Comparison of ENCODE assay signal across 8 mouse cellular contexts in the genomic region with DNA sequence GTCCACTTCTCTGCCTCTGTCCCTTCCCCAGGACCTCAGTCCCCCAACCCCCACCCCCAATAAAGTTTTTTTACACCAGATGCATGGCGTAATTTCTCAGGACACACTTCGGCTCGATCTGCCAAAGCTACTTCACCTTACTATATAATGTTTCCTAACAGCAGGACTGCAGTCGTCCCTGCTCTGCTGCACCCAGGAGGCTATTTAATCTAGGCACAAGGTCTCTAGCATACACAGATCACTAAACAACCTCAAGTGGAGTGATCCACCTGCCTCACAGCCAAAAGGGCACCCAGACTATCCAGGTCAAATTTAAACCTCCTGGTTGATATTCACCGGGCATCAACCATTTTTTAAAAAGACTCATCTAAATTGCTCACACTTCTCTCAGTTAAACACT. TPM values are rescaled to one million over a fixed set of nuclear protein-coding genes. Genes with fewer than 3 reads are reported as not detected.
DNase-seq lines count a peak whose midpoint lies in the region; ATAC-seq and TF ChIP-seq lines count a peak whose summit lies in the region.

No protein-coding gene starts in this region.

- peaks cover 5% of the 10 kb centered on the region; the same call in 1 of the 2 replicates for H3K79me2 ChIP-seq in CH12.LX (replicated peaks; ENCODE audit: control insufficient read depth, extremely low read depth, insufficient read depth, poor library complexity, severe bottlenecking)

- peak overlapping the region; percentile 79 for H3K4me2 ChIP-seq in CH12.LX (ENCODE audit: insufficient read depth, low read depth, poor library complexity, severe bottlenecking)
- peak overlapping the region; percentile 64 for H3K4me2 ChIP-seq in forebrain, embryonic 11.5 days (ENCODE audit: low read depth, low read length, severe bottlenecking)
- peak overlapping the region; percentile 86 for H3K4me2 ChIP-seq in liver, embryonic 12.5 days

- TF ChIP-seq EP300 in CH12.LX (IDR thresholded peaks at IDR 0.05; ENCODE audit: low read length): no peak

- H3K27ac ChIP-seq in CH12.LX (ENCODE audit: insufficient read depth, low read depth): peak overlapping the region; percentile 93
- H3K27ac ChIP-seq in forebrain, embryonic 11.5 days (ENCODE audit: low read depth, low read length): no peak overlapping the region
- H3K27ac ChIP-seq in liver, embryonic 12.5 days: peak overlapping the region; percentile 95

- in situ Hi-C loops in CH12.LX (cut with MboI; ENCODE audit: low pct_ligation_motif_present, low pct_unique_long_range_greater_than_20kb, low sequenced_read_pairs): no loop called here

- no peak for TF ChIP-seq POLR2A in CH12.LX (IDR thresholded peaks at IDR 0.05; ENCODE audit: low read depth, low read length)

- 0 out of 2 replicates have a peak, but pooled peaks have one; percentile 0 for ATAC-seq in forebrain, embryonic 11.5 days (replicated peaks; ENCODE audit: low FRiP score)
- no peak for ATAC-seq in liver, embryonic 12.5 days

- DNase-seq in heart, adult 11 months: peak; percentile 90
- no peak for DNase-seq in heart, postnatal 4 days
- no peak for DNase-seq in CH12.LX (ENCODE audit: extremely low read depth)
- DNase-seq in forebrain, embryonic 11.5 days (ENCODE audit: low spot score): no peak
- DNase-seq in layer of hippocampus, postnatal 14 days (ENCODE audit: low spot score in 2 of 2): no peak
- DNase-seq in layer of hippocampus, postnatal 25 days (ENCODE audit: extremely low spot score in 1 of 2, low spot score in 1 of 2): no peak
- no peak for DNase-seq in spleen, postnatal 14 days (ENCODE audit: low spot score in 2 of 2)

- H3K4me3 ChIP-seq in CH12.LX (replicated peaks in 1 of 3; ENCODE audit: low read depth in 2 of 3, low read length in 2 of 3, poor library complexity in 1 of 3): peak overlapping the region; percentile 54 to 89 (median 68)
- peak overlapping the region; percentile 38 for H3K4me3 ChIP-seq in forebrain, embryonic 11.5 days (ENCODE audit: low read depth, low read length)
- peak overlapping the region; percentile 66 for H3K4me3 ChIP-seq in liver, embryonic 12.5 days

- no peak for TF ChIP-seq RAD21 in CH12.LX (IDR thresholded peaks at IDR 0.05; ENCODE audit: low read depth, low read length)

- H3K9ac ChIP-seq in CH12.LX (ENCODE audit: insufficient read depth, low read depth): peak overlapping the region; percentile 93
- peak overlapping the region; percentile 56 for H3K9ac ChIP-seq in forebrain, embryonic 11.5 days (ENCODE audit: low read length)
- H3K9ac ChIP-seq in liver, embryonic 12.5 days: peak overlapping the region; percentile 80

- H3K36me3 ChIP-seq in CH12.LX (replicated peaks in 1 of 2; ENCODE audit: control insufficient read depth in 1 of 2, insufficient read depth in 1 of 2, low read length in 1 of 2): peaks cover 10 to 24% of the 10 kb centered on the region in 2 experiments
- no peaks in the 10 kb centered on the region for H3K36me3 ChIP-seq in forebrain, embryonic 11.5 days (ENCODE audit: control insufficient read depth, insufficient read depth, low read length)
- peaks cover 8% of the 10 kb centered on the region; the same call in 1 of the 2 replicates for H3K36me3 ChIP-seq in liver, embryonic 12.5 days

- H3K27me3 ChIP-seq in CH12.LX (replicated peaks): no peaks in the 10 kb centered on the region
- no peaks in the 10 kb centered on the region for H3K27me3 ChIP-seq in forebrain, embryonic 11.5 days (ENCODE audit: control insufficient read depth, insufficient read depth, low read length)
- H3K27me3 ChIP-seq in liver, embryonic 12.5 days (replicated peaks): no peaks in the 10 kb centered on the region

- dilution Hi-C loops in CH12.LX (cut with MboI; ENCODE audit: extremely low pct_ligation_motif_present, extremely low pct_unique_long_range_greater_than_20kb, low sequenced_read_pairs): no loop called here

- H3K9me3 ChIP-seq in CH12.LX (replicated peaks; ENCODE audit: low read length): peaks cover 2% of the 10 kb centered on the region
- H3K9me3 ChIP-seq in forebrain, embryonic 11.5 days (ENCODE audit: control insufficient read depth, low read length): no peaks in the 10 kb centered on the region
- H3K9me3 ChIP-seq in liver, embryonic 12.5 days (replicated peaks): no peaks in the 10 kb centered on the region

- WGBS in forebrain, embryonic 11.5 days: 40% methylated on average over 5 of the region's 5 CpGs
- WGBS in liver, embryonic 12.5 days (ENCODE audit: insufficient replicate concordance): 39% methylated on average over 5 of the region's 5 CpGs

- H3K4me1 ChIP-seq in CH12.LX (ENCODE audit: control insufficient read depth in 1 of 2, insufficient read depth in 2 of 2): peaks cover 26 to 50% of the 10 kb centered on the region in 2 experiments
- peaks cover 3% of the 10 kb centered on the region; the same call in 1 of the 2 replicates for H3K4me1 ChIP-seq in forebrain, embryonic 11.5 days (replicated peaks; ENCODE audit: control insufficient read depth, insufficient read depth, low read length)
- peaks cover 14% of the 10 kb centered on the region for H3K4me1 ChIP-seq in liver, embryonic 12.5 days

- no peak for TF ChIP-seq CTCF in CH12.LX (conservative IDR thresholded peaks at IDR 0.05 in 1 of 2, IDR thresholded peaks at IDR 0.05 in 1 of 2; ENCODE audit: low read depth in 2 of 2, low read length in 2 of 2)

TF ChIP-seq in CH12.LX, 34 proteins besides CTCF, POLR2A, EP300 and RAD21:
- no peak for TF ChIP-seq TCF12 (IDR thresholded peaks at IDR 0.05; ENCODE audit: low read depth, low read length)
TF ChIP-seq in CH12.LX: peak in this region for 0.

RNA-seq across cellular contexts. Expression of gene Zfp119b, which starts 3.6 kb away (rescaled TPM):
- 1 to 10 TPM; 3.3 to 4.0 TPM for total RNA-seq in heart, postnatal 4 days (2021)
- total RNA-seq in CH12.LX (2012; rRNA removed) (6.1 and 6.5 TPM in 2 replicates), CH12.LX (2014; rRNA removed) (13.6 and 18.0 TPM in 2 replicates)
- polyA plus RNA-seq in CH12.LX (2012; ENCODE audit: insufficient read length, low read depth): 3.1 and 3.9 TPM in 2 replicates
- 5.5 and 8.5 TPM in 2 replicates for polyA plus RNA-seq in forebrain, embryonic 11.5 days (2014; fragmentation: Nextera tagmentation; extraction: Ambion mirVana)
- 1.8 and 2.5 TPM in 2 replicates for polyA plus RNA-seq in liver, embryonic 12.5 days (2016; fragmentation: Nextera tagmentation; extraction: Ambion mirVana)
- total RNA-seq in layer of hippocampus, postnatal 14 days (2021): 1 to 10 TPM; 4.1 to 4.9 TPM
- 1 to 10 TPM; 3.1 to 3.4 TPM for total RNA-seq in layer of hippocampus, postnatal 25 days (2021)

RNA-seq across cellular contexts. Expression of gene Ebi3, which starts 6.7 kb away (rescaled TPM):
- under 1 TPM; 0.61 to 0.71 TPM for total RNA-seq in heart, postnatal 4 days (2021)
- total RNA-seq in CH12.LX (2012; rRNA removed) (102 and 207 TPM in 2 replicates), CH12.LX (2014; rRNA removed) (55.0 and 60.3 TPM in 2 replicates)
- 87.6 and 105 TPM in 2 replicates for polyA plus RNA-seq in CH12.LX (2012; ENCODE audit: insufficient read length, low read depth)
- polyA plus RNA-seq in forebrain, embryonic 11.5 days (2014; fragmentation: Nextera tagmentation; extraction: Ambion mirVana): 2.0 and 2.1 TPM in 2 replicates
- polyA plus RNA-seq in liver, embryonic 12.5 days (2016; fragmentation: Nextera tagmentation; extraction: Ambion mirVana): 4.5 and 5.4 TPM in 2 replicates
- total RNA-seq in layer of hippocampus, postnatal 14 days (2021): 1 to 10 TPM; 1.9 TPM
- 1 to 10 TPM; 2.3 to 2.8 TPM for total RNA-seq in layer of hippocampus, postnatal 25 days (2021)

RNA-seq across cellular contexts. Expression of gene Yju2, which starts 13.2 kb away (rescaled TPM):
- 10 to 100 TPM; 14.8 to 14.9 TPM for total RNA-seq in heart, postnatal 4 days (2021)
- total RNA-seq in CH12.LX (2012; rRNA removed): 10.1 and 10.7 TPM in 2 replicates
- total RNA-seq in CH12.LX (2014; rRNA removed): 11.2 and 12.9 TPM in 2 replicates
- 14.4 and 15.8 TPM in 2 replicates for polyA plus RNA-seq in CH12.LX (2012; ENCODE audit: insufficient read length, low read depth)
- 27.4 and 28.2 TPM in 2 replicates for polyA plus RNA-seq in forebrain, embryonic 11.5 days (2014; fragmentation: Nextera tagmentation; extraction: Ambion mirVana)
- 14.6 and 15.6 TPM in 2 replicates for polyA plus RNA-seq in liver, embryonic 12.5 days (2016; fragmentation: Nextera tagmentation; extraction: Ambion mirVana)
- total RNA-seq in layer of hippocampus, postnatal 14 days (2021): 10 to 100 TPM; 15.0 to 16.2 TPM
- 10 to 100 TPM; 16.7 to 16.9 TPM for total RNA-seq in layer of hippocampus, postnatal 25 days (2021)

RNA-seq across cellular contexts. Expression of gene Shd, which starts 24.6 kb away (rescaled TPM):
- 1 to 10 TPM; 3.7 to 4.6 TPM for total RNA-seq in heart, postnatal 4 days (2021)
- total RNA-seq in CH12.LX (2012; rRNA removed) (0.21 and 0.47 TPM in 2 replicates), CH12.LX (2014; rRNA removed) (0.46 TPM in 1 of 2 replicates, not detected in the other)
- polyA plus RNA-seq in CH12.LX (2012; ENCODE audit: insufficient read length, low read depth): 0.85 and 0.87 TPM in 2 replicates
- polyA plus RNA-seq in forebrain, embryonic 11.5 days (2014; fragmentation: Nextera tagmentation; extraction: Ambion mirVana): 65.1 and 77.9 TPM in 2 replicates
- polyA plus RNA-seq in liver, embryonic 12.5 days (2016; fragmentation: Nextera tagmentation; extraction: Ambion mirVana): 0.81 and 0.95 TPM in 2 replicates
- total RNA-seq in layer of hippocampus, postnatal 14 days (2021): 10 to 100 TPM; 38.9 to 44.9 TPM
- 10 to 100 TPM; 24.3 to 29.0 TPM for total RNA-seq in layer of hippocampus, postnatal 25 days (2021)

RNA-seq across cellular contexts. Expression of gene Fsd1, which starts 40.6 kb away (rescaled TPM):
- total RNA-seq in heart, postnatal 4 days (2021): 1 to 10 TPM in 1 of 2 experiments, under 1 TPM in 1; 0.34 to 1.5 TPM
- total RNA-seq in CH12.LX (2012; rRNA removed) (0.21 and 0.50 TPM in 2 replicates), CH12.LX (2014; rRNA removed) (not detected in 2 replicates)
- not detected in 2 replicates for polyA plus RNA-seq in CH12.LX (2012; ENCODE audit: insufficient read length, low read depth)
- polyA plus RNA-seq in forebrain, embryonic 11.5 days (2014; fragmentation: Nextera tagmentation; extraction: Ambion mirVana): 61.9 and 71.1 TPM in 2 replicates
- 1.7 and 2.3 TPM in 2 replicates for polyA plus RNA-seq in liver, embryonic 12.5 days (2016; fragmentation: Nextera tagmentation; extraction: Ambion mirVana)
- total RNA-seq in layer of hippocampus, postnatal 14 days (2021): 10 to 100 TPM; 73.1 to 76.4 TPM
- 10 to 100 TPM; 72.4 to 82.6 TPM for total RNA-seq in layer of hippocampus, postnatal 25 days (2021)

Comparison
In these comparisons a context has a peak if more than half of its experiments do, and no peak if none do; other contexts are left out.
1. RNA of gene Ebi3, which starts 6.7 kb away (total RNA-seq): 55.0 to 207 TPM in CH12.LX; 2.3 to 2.8 TPM in layer of hippocampus, postnatal 25 days, 1.9 TPM in layer of hippocampus, postnatal 14 days and 0.61 to 0.71 TPM in heart, postnatal 4 days; every median in the first group is over 10 times any median in the second.
2. Peak in every context shown above with its lines, with median percentiles within 50 percentile points of each other: H3K4me2 ChIP-seq, H3K4me3 ChIP-seq and H3K9ac ChIP-seq.